Mouse (Mus musculus) limb, embryonic 13.5 days (tissue): Measurements from ENCODE around the gene Dennd4a. TPM values are rescaled to one million over a fixed set of nuclear protein-coding genes. Genes with fewer than 3 reads are reported as not detected.

ENCODE experiments used
- ATAC-seq: fragments of 200-750 bp; cut with Nextera tagmentation; 2 replicates; pipeline ENCODE4 v1.8.0; 2017; ENCODE audit warnings: low read depth, moderate number of reproducible peaks, moderate TSS enrichment; ENCODE audit not compliant: low FRiP score
- H3K27ac ChIP-seq: fragments of 300-500 bp; sonication (generic); 2 replicates; pipeline ENCODE4 v1.5.1; 2015; ENCODE audit warnings: inconsistent platforms, mild to moderate bottlenecking, moderate library complexity
- H3K27me3 ChIP-seq: fragments of 300-500 bp; sonication (generic); 2 replicates; pipeline ENCODE4 v1.6.1; 2015; ENCODE audit warnings: mild to moderate bottlenecking, inconsistent platforms
- H3K36me3 ChIP-seq: fragments of 300-500 bp; sonication (generic); 2 replicates; pipeline ENCODE4 v1.6.1; 2015; ENCODE audit warnings: inconsistent platforms, mild to moderate bottlenecking, moderate library complexity
- H3K4me1 ChIP-seq: fragments of 300-500 bp; sonication (generic); 2 replicates; pipeline ENCODE4 v1.6.1; 2015; ENCODE audit warnings: inconsistent platforms
- H3K4me2 ChIP-seq: fragments of 300-500 bp; sonication (generic); replicated peaks from 2 replicates; pipeline ENCODE4 v1.6.1; 2015; ENCODE audit warnings: inconsistent platforms, mild to moderate bottlenecking, moderate library complexity
- H3K4me3 ChIP-seq: fragments of 300-500 bp; sonication (generic); 2 replicates; pipeline ENCODE4 v1.5.1; 2015; ENCODE audit warnings: moderate library complexity, mild to moderate bottlenecking, inconsistent platforms
- H3K9ac ChIP-seq: fragments of 300-500 bp; sonication (generic); 2 replicates; pipeline ENCODE4 v1.6.1; 2015; ENCODE audit warnings: mild to moderate bottlenecking, inconsistent platforms
- H3K9me3 ChIP-seq: fragments of 300-500 bp; sonication (generic); 2 replicates; pipeline ENCODE4 v1.6.1; 2016; ENCODE audit warnings: inconsistent platforms
- WGBS: fragments of 180-500 bp; shearing (Covaris S2); methylation state at CpG from one replicate; pipeline ENCODE4 v1.1.7; 2015; 5-methylcytosine and 5-hydroxymethylcytosine counted together
- polyA plus RNA-seq: library from polyadenylated mRNA; unstranded; fragments of >200 nt; fragmentation: Nextera tagmentation; extraction: Ambion mirVana; gene quantifications from 2 replicates; pipeline ENCODE4 v1.2.1, GENCODE M21; 2015

Dennd4a gene
- polyA plus RNA-seq, 1 experiment from 2014 or later: 9.8 TPM

DNA sequence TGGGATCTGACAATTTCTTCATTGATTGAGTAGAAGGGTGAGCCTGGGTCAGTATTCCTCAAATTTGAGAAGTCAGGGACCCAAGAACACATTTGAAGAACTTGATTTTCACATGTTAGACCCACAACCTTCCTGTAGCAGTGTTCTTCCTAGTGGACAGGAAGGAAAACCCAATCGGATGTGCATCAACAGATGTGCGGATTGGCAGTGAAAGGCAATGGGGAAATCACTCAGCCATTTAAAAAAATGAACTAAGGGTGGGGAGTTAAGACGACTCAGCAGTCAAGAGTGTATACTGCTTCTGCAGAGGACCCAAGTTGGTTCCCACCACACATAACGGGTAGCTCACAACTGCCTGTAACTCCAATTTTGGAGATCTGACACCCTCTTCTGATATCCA, 35.6 kb upstream of the Dennd4a start:
- no peaks in the 10 kb centered on the region for H3K36me3 ChIP-seq
- 80% methylated on average over 4 of the region's 4 CpGs for WGBS
- H3K4me2 ChIP-seq: no peak overlapping the region
- H3K27ac ChIP-seq: no peak overlapping the region
- no peak overlapping the region for H3K9ac ChIP-seq
- no peaks in the 10 kb centered on the region for H3K27me3 ChIP-seq
- no peak for ATAC-seq
- no peak overlapping the region for H3K4me3 ChIP-seq
- H3K4me1 ChIP-seq: 0 out of 2 replicates have a peak, but pooled peaks cover 2% of the 10 kb centered on the region
- no peaks in the 10 kb centered on the region for H3K9me3 ChIP-seq

DNA sequence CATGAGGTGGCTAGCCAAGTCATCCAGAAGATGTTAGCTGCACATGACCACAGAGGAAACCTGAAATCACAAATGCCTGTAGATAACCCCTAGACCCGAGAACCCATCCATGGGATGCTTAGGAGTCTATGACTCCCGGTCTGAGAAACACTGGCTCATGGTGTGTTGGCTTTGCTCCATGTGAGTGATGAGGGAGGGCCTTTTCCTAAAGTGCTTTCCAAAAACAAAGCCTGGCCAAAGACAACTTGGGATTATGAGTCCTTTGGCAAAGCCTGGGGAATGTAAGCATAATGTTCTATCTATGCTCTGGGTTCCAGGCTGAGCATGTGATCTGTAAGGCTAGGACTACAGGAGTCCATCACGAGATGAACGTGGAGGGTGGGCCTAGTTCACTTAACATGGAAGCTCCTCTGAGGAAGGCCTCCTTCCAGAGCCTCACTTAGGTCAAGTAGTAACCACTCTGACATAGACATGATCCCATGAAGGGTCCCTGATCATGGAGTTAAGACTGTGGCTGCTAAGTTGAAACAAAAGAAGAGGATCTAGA, 33.6 kb upstream of the Dennd4a start:
- no peak overlapping the region for H3K9ac ChIP-seq
- H3K9me3 ChIP-seq: no peaks in the 10 kb centered on the region
- no peak for ATAC-seq
- H3K4me3 ChIP-seq: no peak overlapping the region
- 0 out of 2 replicates have a peak, but pooled peaks cover 2% of the 10 kb centered on the region for H3K4me1 ChIP-seq
- WGBS: 83% methylated on average over 4 of the region's 4 CpGs
- no peaks in the 10 kb centered on the region for H3K27me3 ChIP-seq
- H3K27ac ChIP-seq: no peak overlapping the region
- H3K4me2 ChIP-seq: no peak overlapping the region
- H3K36me3 ChIP-seq: no peaks in the 10 kb centered on the region

DNA sequence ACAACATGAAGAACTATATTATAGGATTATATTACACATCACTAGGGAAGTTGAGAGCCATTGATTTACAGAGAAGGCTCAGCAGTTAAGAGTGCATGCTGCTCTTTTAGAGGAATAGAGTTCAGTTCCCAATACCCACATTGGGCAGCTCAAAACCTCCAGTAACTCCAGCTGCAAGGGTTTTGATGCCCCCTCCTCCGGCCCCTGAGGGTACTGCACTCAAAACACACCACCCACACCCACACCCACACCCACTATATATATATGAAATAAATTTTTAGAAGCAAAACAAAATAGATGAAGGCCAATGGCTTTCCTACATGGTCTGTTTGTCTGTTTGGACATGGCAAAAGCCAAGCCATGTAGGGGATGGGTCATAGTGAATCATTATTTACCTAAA, 33.0 kb upstream of the Dennd4a start:
- H3K27ac ChIP-seq: no peak overlapping the region
- ATAC-seq: no peak
- H3K4me1 ChIP-seq: 0 out of 2 replicates have a peak, but pooled peaks cover 2% of the 10 kb centered on the region
- no peak overlapping the region for H3K4me3 ChIP-seq
- 86% methylated on average over 1 of the region's 1 CpGs for WGBS
- H3K27me3 ChIP-seq: no peaks in the 10 kb centered on the region
- no peaks in the 10 kb centered on the region for H3K36me3 ChIP-seq
- H3K9ac ChIP-seq: no peak overlapping the region
- no peaks in the 10 kb centered on the region for H3K9me3 ChIP-seq
- H3K4me2 ChIP-seq: no peak overlapping the region

DNA sequence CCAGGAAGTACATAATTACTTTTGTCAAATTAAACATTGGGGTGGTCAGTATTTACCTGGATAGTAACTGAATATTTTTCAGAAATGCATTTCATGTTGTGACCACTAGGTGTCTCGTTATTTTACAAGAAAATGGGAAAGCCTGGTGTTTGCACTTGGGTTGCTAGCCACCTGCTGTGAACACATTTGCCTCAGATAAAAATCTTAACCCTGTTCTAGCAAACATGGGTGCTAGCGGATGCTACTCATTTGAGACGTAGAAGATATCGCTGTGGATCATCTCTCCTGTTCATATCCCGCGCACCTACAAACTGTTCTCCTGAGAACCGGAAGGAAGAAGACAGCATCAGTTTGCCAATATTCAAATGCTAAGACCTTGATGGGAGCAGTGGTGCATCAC, 31.5 kb upstream of the Dennd4a start:
- Histone ChIP-seq H3K9ac (no peak overlapping the region), H3K4me3 (no peak overlapping the region), H3K4me1 (0 out of 2 replicates have a peak, but pooled peaks cover 2% of the 10 kb centered on the region), H3K36me3 (no peaks in the 10 kb centered on the region), H3K27me3 (no peaks in the 10 kb centered on the region), H3K27ac (no peak overlapping the region), H3K9me3 (no peaks in the 10 kb centered on the region), H3K4me2 (no peak overlapping the region)
- no peak for ATAC-seq
- WGBS: 38% methylated on average over 7 of the region's 7 CpGs

DNA sequence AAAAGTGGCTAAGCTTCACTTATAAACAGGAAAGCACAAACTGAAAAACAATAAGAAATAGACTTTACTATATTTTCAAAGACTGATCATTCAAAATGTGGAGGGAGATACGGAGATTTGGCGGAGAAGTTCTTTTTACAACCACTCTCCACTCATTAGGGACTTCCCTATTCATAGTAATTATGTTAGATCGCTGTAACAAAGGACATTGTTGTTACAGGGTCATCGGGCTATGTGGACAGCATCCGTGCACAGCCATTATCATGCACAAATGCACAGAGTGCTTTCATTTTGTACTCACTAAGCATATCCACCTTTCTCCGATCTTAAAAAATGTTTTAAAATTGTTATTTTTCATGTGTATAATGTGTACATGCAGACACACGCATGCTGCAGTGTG, 27.6 kb upstream of the Dennd4a start:
- H3K36me3 ChIP-seq: no peaks in the 10 kb centered on the region
- H3K4me3 ChIP-seq: no peak overlapping the region
- H3K27me3 ChIP-seq: no peaks in the 10 kb centered on the region
- no peak overlapping the region for H3K9ac ChIP-seq
- no peak overlapping the region for H3K27ac ChIP-seq
- no peak for ATAC-seq
- H3K4me2 ChIP-seq: no peak overlapping the region
- no peaks in the 10 kb centered on the region for H3K4me1 ChIP-seq
- 85% methylated on average over 7 of the region's 7 CpGs for WGBS
- no peaks in the 10 kb centered on the region for H3K9me3 ChIP-seq

DNA sequence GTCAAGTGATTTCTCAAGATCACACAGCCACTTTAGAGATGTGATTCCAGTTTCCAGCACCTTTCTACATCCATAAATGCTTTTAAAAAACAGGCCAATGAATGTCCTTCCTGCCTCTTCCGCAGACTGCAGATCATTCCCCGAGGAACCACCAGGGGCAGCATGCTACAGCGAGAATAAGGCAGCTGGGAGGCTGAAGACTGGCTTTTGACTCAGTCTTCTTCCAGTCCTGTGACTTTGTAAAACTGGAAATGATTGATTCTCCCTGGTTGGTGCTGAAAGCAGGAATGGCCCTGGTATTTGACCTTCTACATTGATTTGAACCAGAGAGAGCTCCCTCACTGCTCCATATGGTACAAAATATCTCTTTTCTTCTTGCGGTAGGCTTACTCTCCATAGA, 26.3 kb upstream of the Dennd4a start:
- no peak overlapping the region for H3K4me3 ChIP-seq
- 30% methylated on average over 4 of the region's 4 CpGs for WGBS

DNA sequence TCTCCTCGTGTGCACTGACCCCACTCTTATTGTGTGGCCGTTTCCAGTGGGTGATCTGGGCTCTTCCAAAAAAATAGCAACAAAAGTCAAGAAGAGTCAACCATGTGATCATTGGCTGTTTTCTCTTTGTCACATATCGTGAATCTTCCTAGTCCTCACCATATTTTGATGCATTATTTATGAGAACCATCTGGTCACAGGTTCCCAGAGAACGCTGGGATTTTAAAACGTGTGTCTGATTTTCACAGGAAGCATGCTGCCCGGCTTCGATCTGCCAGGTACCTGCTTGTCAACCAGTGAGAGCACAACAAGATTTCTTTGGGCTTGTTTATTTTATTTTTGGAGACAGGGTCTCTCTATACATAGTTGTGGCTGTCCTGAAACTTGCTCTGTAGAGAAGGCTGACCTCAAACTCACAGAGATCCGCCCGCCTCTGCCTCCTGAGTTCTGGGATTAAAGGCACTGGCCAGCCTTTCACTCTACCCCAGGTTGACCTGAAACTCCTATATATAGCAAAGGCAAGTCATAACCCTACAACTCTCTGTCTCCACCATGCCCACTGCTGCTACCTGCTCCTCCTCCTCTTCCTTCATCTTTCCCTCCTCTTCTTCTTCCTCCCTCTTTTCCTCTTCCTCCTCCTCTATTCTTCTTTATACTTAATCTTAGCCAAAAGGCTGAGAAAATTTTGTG, 24.8 kb upstream of the Dennd4a start:
- ATAC-seq: no peak

More for the DNA sequence above, 26.3 kb upstream of the Dennd4a start:
- no peaks in the 10 kb centered on the region for H3K36me3 ChIP-seq
- no peaks in the 10 kb centered on the region for H3K27me3 ChIP-seq
- H3K9me3 ChIP-seq: no peaks in the 10 kb centered on the region
- H3K4me2 ChIP-seq: no peak overlapping the region
- ATAC-seq: no peak
- H3K27ac ChIP-seq: no peak overlapping the region
- no peaks in the 10 kb centered on the region for H3K4me1 ChIP-seq
- H3K9ac ChIP-seq: no peak overlapping the region

DNA sequence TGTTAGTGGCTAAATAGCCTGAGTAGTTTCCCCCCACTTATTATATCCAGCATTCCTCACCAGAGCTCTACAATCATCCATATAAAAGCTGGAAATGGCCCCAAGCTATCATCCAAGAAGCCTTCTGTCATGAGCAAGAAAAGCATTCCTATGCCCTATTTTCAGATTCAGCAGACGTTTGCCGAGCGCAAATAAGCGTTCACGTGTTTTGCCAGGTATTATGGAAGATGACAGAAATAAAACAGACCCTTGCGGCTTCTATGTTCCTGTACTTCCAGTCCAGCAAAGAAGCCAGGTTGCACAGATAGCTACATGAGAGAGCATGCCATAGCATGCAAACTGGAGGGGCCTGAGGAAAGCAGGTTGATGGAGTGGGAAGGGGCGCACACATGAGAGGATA, 23.1 kb upstream of the Dennd4a start:
- Histone ChIP-seq H3K4me1 (no peaks in the 10 kb centered on the region), H3K27me3 (no peaks in the 10 kb centered on the region), H3K4me2 (no peak overlapping the region), H3K36me3 (no peaks in the 10 kb centered on the region), H3K27ac (no peak overlapping the region), H3K9me3 (no peaks in the 10 kb centered on the region), H3K9ac (no peak overlapping the region), H3K4me3 (no peak overlapping the region)
- WGBS: 75% methylated on average over 7 of the region's 7 CpGs
- ATAC-seq: no peak

More for the DNA sequence above, 24.8 kb upstream of the Dennd4a start:
- WGBS: 77% methylated on average over 9 of the region's 9 CpGs
- Histone ChIP-seq H3K36me3 (no peaks in the 10 kb centered on the region), H3K4me1 (no peaks in the 10 kb centered on the region), H3K27me3 (no peaks in the 10 kb centered on the region), H3K9ac (no peak overlapping the region), H3K4me3 (no peak overlapping the region), H3K27ac (no peak overlapping the region), H3K4me2 (no peak overlapping the region), H3K9me3 (no peaks in the 10 kb centered on the region)

DNA sequence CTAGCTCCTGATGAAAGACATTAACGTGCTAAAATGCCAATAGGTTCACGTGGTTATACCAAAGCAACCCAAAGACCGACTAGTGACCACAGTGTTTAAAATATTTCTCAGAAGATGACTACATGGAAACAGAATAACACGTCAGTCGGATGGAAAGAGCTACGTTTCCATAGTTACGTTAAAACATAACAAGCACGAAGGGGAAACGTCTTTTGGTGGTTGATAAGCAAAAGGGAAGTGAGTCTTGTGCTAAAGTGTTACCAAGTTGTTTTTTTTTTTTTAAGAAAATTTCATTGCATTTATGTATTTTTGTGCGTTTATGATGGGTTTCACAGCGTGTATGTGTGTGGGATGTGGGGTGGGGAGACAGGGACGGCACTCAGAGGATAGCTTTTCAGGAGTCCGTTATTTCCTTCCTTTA, 21.8 kb upstream of the Dennd4a start:
- Histone ChIP-seq H3K27me3 (no peaks in the 10 kb centered on the region), H3K36me3 (no peaks in the 10 kb centered on the region), H3K9ac (no peak overlapping the region), H3K9me3 (no peaks in the 10 kb centered on the region), H3K4me1 (no peaks in the 10 kb centered on the region), H3K4me2 (no peak overlapping the region), H3K27ac (no peak overlapping the region), H3K4me3 (no peak overlapping the region)
- WGBS: 74% methylated on average over 13 of the region's 13 CpGs
- ATAC-seq: no peak

DNA sequence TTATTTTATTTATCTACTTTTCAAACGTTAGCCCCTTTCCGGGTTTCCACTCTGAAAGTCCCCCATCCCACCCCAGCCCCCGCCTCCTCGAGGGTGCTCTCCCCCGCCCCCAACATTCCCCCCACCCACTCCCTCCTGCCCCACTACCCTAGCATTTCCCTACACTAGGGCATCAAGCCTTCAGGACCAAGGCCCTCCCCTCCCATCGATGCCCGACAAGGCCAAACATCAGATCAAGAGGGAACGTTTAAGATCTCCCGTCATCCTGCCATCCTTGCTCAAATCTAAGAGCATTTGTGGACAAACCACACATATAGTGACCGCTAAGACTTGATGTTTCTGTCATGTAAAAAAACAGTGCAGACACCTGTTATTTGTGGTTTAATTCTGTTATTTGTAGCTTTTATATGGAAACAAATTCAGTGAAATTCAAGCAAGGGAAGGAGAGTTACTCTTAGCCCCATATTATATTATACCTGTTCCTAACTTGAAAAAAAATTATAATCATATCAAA, 21.2 kb upstream of the Dennd4a start:
- Histone ChIP-seq H3K4me2 (no peak overlapping the region), H3K4me1 (no peaks in the 10 kb centered on the region), H3K4me3 (no peak overlapping the region), H3K9ac (no peak overlapping the region), H3K27ac (no peak overlapping the region), H3K27me3 (no peaks in the 10 kb centered on the region), H3K9me3 (no peaks in the 10 kb centered on the region), H3K36me3 (no peaks in the 10 kb centered on the region)
- ATAC-seq: no peak
- 75% methylated on average over 10 of the region's 10 CpGs for WGBS

DNA sequence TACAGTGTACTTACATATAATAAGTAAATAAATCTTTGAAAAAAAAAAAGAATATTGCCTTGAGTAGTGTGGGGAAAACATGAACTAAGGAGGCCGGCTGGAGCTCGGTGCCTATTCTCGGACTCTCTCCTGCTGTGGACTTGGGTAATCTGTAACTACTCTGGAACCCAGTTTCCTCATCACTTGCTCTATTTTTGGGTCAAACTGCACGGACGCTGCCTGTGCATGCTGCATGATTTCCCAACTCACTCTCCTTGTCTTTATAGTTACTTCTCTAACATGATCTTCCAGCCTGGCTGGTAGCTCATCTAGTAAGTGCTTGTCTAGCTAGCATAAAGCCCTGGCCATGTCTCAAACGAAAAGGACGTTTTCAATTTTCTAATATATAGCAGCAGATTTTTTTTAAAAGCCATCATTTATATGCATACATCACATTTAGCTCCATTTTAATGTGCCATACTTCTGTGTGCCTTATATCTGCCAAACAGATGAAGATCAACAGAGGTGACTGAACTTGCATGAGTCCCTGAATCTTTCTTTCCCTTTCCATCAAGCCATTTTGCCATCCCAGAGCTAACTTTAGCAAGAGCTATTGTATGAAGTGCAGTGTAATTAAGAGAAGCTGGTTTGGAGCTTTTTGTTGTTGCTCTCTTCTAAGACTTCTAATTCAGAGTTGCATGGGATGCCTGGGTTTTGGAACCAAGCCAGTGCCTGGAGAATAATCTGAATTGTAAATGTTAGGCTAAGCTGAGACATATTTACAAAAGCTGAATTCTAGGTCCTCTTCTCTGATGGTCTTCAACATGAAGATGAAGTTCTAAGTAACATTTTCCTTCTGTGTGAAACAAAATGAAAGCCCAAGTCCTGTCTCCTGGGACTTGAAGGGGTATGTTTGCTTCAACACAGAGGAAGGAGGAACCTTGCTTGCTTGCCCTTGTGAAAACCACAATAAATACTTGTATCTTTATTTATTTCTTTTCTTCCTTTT, 20.2 kb upstream of the Dennd4a start:
- ATAC-seq: no peak
- WGBS: 90% methylated on average over 7 of the region's 7 CpGs
- Histone ChIP-seq H3K36me3 (no peaks in the 10 kb centered on the region), H3K4me2 (no peak overlapping the region), H3K9ac (no peak overlapping the region), H3K27me3 (no peaks in the 10 kb centered on the region), H3K4me3 (no peak overlapping the region), H3K27ac (no peak overlapping the region), H3K4me1 (no peaks in the 10 kb centered on the region), H3K9me3 (no peaks in the 10 kb centered on the region)

DNA sequence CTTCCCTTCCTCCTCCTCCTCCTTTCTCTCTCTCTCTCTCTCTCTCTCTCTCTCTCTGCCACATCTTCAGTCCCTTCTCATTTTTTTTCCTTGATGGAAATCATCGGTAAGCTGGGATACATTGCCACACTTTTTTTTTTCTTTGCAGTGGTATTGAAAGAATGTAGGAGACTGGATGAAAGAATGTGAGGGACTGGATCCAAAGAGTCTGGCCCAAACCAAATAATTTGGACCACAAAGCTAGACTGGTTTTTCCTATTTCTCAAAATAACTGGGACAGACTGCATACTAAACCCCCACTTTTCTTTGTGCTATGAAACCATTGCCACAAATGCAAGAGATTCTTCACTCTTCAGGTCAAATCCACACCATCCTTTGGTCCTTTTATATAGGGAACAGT, 19.5 kb upstream of the Dennd4a start:
- H3K27ac ChIP-seq: no peak overlapping the region
- WGBS: 56% methylated on average over 1 of the region's 1 CpGs
- ATAC-seq: no peak
- H3K9me3 ChIP-seq: no peaks in the 10 kb centered on the region
- no peaks in the 10 kb centered on the region for H3K36me3 ChIP-seq
- no peaks in the 10 kb centered on the region for H3K27me3 ChIP-seq
- H3K9ac ChIP-seq: no peak overlapping the region
- H3K4me1 ChIP-seq: no peaks in the 10 kb centered on the region
- no peak overlapping the region for H3K4me3 ChIP-seq
- H3K4me2 ChIP-seq: no peak overlapping the region
